Mouse (Mus musculus) midbrain, embryonic 15.5 days (tissue): ENCODE data around the gene Gm26602. TPM values are rescaled to one million over a fixed set of nuclear protein-coding genes. Genes with fewer than 3 reads are reported as not detected.

Source experiments
- ATAC-seq: fragments of 200-750 bp; cut with Nextera tagmentation; replicated peaks from 2 replicates; pipeline ENCODE4 v1.8.0; 2017; ENCODE audit warnings: moderate TSS enrichment
- H3K27ac ChIP-seq: fragments of 300-500 bp; sonication (generic); 2 replicates; pipeline ENCODE4 v1.5.1; 2015; ENCODE audit warnings: mild to moderate bottlenecking, inconsistent platforms
- H3K27me3 ChIP-seq: fragments of 300-500 bp; sonication (generic); replicated peaks from 2 replicates; pipeline ENCODE4 v1.6.1; 2015; ENCODE audit warnings: inconsistent platforms
- H3K36me3 ChIP-seq: fragments of 300-500 bp; sonication (generic); replicated peaks from 2 replicates; pipeline ENCODE4 v1.6.1; 2015; ENCODE audit warnings: inconsistent platforms
- H3K4me1 ChIP-seq: fragments of 300-500 bp; sonication (generic); 2 replicates; pipeline ENCODE4 v1.6.1; 2015; ENCODE audit warnings: inconsistent platforms
- H3K4me2 ChIP-seq: fragments of 300-500 bp; sonication (generic); 2 replicates; pipeline ENCODE4 v1.6.1; 2015; ENCODE audit warnings: inconsistent platforms, mild to moderate bottlenecking, moderate library complexity
- H3K4me3 ChIP-seq: fragments of 300-500 bp; sonication (generic); 2 replicates; pipeline ENCODE4 v1.5.1; 2015; ENCODE audit warnings: mild to moderate bottlenecking, inconsistent platforms
- H3K9ac ChIP-seq: fragments of 300-500 bp; sonication (generic); 2 replicates; pipeline ENCODE4 v1.6.1; 2015; ENCODE audit warnings: mild to moderate bottlenecking, inconsistent platforms
- H3K9me3 ChIP-seq: fragments of 300-500 bp; sonication (generic); 2 replicates; pipeline ENCODE4 v1.6.1; 2016; ENCODE audit warnings: inconsistent platforms
- WGBS: fragments of 180-500 bp; shearing (Covaris S2); methylation state at CpG from one replicate; pipeline ENCODE4 v1.1.7; 2015; ENCODE audit warnings: mixed read lengths; 5-methylcytosine and 5-hydroxymethylcytosine counted together
- microRNA-seq: library from miRNA; unstranded; fragments of <30 nt; microRNA quantifications from one replicate; pipeline ENCODE4, GENCODE M21; 2016
- polyA plus RNA-seq: library from polyadenylated mRNA; unstranded; fragments of >200 nt; fragmentation: Nextera tagmentation; extraction: Ambion mirVana; gene quantifications from 2 replicates; pipeline ENCODE4 v1.2.1, GENCODE M21; 2015

The Gm26602 gene
- polyA plus RNA-seq, 1 experiment from 2014 or later: not detected

DNA sequence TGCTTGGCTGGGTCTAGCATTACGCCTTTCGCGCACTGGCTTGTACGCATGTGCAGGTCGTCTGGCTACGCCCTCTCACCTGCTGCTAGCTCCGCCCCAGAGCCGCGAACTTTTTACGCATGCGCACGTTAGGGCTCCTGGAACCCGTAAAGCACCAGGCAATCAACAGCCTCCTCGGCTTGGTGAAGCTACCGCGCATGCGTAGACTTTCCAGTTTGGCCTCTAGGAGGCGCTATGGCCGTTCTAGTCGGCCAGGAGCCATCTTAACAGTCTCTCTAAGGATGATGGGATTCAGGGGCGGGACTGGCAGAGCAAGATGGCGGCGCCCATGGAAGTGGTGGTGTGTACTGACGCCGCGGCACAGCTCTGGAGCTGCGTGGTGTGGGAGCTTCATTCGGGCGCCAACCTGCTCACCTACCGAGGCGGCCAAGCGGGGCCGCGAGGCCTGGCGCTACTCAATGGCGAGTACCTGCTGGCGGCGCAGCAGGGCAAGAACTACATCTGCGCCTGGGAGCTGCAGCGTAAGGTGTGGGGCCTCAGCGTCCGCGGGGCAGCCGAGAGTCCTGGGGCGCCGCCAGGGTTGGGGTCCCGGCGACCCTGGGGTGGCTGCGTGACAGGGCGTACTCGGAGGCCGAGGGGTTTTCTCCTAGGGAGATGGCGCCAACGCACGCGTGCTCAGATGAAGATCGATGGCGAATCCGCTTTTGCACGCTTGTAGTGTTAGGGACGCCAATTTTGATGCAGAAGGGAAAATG lies 49.4 kb downstream of the Gm26602 start, which contains the start of gene Wdr18:
Gene Wdr18, plus strand, starts transcription at position 306 of the 755 bp plus-strand sequence.
- Histone ChIP-seq H3K9ac (peak within 1 kb of the TSS; percentile 56), H3K4me1 (peaks cover 9% of the 10 kb centered on the region), H3K4me3 (peak within 1 kb of the TSS; percentile 58), H3K27ac (peak within 1 kb of the TSS; percentile 69), H3K36me3 (peaks cover 16% of the 10 kb centered on the region; the same call in 1 of the 2 replicates), H3K27me3 (no peaks in the 10 kb centered on the region), H3K9me3 (no peaks in the 10 kb centered on the region), H3K4me2 (peak within 1 kb of the TSS; percentile 75)
- ATAC-seq: peak; percentile 98
- WGBS: under 1% methylated on average over 61 of the region's 61 CpGs

Small RNAs within 50 kb of the gene (microRNA-seq; reads per million reads assigned to microRNA genes)
- not detected for gene Mir6910

Other genes with a start within 250 kb of the Gm26602 start
- gene Madcam1, start 246.3 kb upstream of the Gm26602 start, polyA plus RNA-seq: 0.79 and 1.1 TPM in 2 replicates
- gene Tpgs1, start 241.5 kb upstream of the Gm26602 start, polyA plus RNA-seq: 99.8 and 105 TPM in 2 replicates
- gene Cdc34, start 228.7 kb upstream of the Gm26602 start, polyA plus RNA-seq: 88.8 and 91.6 TPM in 2 replicates
- 1.7 and 2.2 TPM in 2 replicates for gene Gzmm, start 221.8 kb upstream of the Gm26602 start, polyA plus RNA-seq
- 819 and 876 TPM in 2 replicates for gene Bsg, start 206.4 kb upstream of the Gm26602 start, polyA plus RNA-seq
- gene Hcn2, start 194.2 kb upstream of the Gm26602 start, polyA plus RNA-seq: 1.3 and 1.7 TPM in 2 replicates
- 48.3 and 50.6 TPM in 2 replicates for gene Polrmt, start 164.3 kb upstream of the Gm26602 start, polyA plus RNA-seq
- 1.4 and 1.6 TPM in 2 replicates for gene Fgf22, start 155.8 kb upstream of the Gm26602 start, polyA plus RNA-seq
- 109 and 117 TPM in 2 replicates for gene Rnf126, start 143.9 kb upstream of the Gm26602 start, polyA plus RNA-seq
- gene Fstl3, start 133.6 kb upstream of the Gm26602 start, polyA plus RNA-seq: 1.9 and 2.0 TPM in 2 replicates
- gene Prss57, start 119.9 kb upstream of the Gm26602 start, polyA plus RNA-seq: 0.17 TPM in 1 of 2 replicates, not detected in the other
- 337 and 348 TPM in 2 replicates for gene Palm, start 117.3 kb upstream of the Gm26602 start, polyA plus RNA-seq
- 0.23 and 0.85 TPM in 2 replicates for gene Misp, start 89.9 kb upstream of the Gm26602 start, polyA plus RNA-seq
- 72.7 and 79.4 TPM in 2 replicates for gene Ptbp1, start 56.4 kb upstream of the Gm26602 start, polyA plus RNA-seq
- gene Prtn3, start 36.4 kb upstream of the Gm26602 start, polyA plus RNA-seq: 12.2 and 13.3 TPM in 2 replicates
- 496 and 503 TPM in 2 replicates for gene Plppr3, start 36.2 kb upstream of the Gm26602 start, polyA plus RNA-seq
- 1.2 TPM in 1 of 2 replicates, not detected in the other for gene Elane, start 24.6 kb upstream of the Gm26602 start, polyA plus RNA-seq
- not detected in 2 replicates for gene Cfd, start 20.0 kb upstream of the Gm26602 start, polyA plus RNA-seq
- 64.5 and 66.5 TPM in 2 replicates for gene Med16, start 1.9 kb upstream of the Gm26602 start, polyA plus RNA-seq
- gene Kiss1r, start 6.1 kb downstream of the Gm26602 start, polyA plus RNA-seq: 3.1 and 3.3 TPM in 2 replicates
- gene R3hdm4, start 10.4 kb downstream of the Gm26602 start, polyA plus RNA-seq: 292 and 296 TPM in 2 replicates
- 2.9 and 4.7 TPM in 2 replicates for gene Arid3a, start 16.2 kb downstream of the Gm26602 start, polyA plus RNA-seq
- gene Wdr18, start 49.3 kb downstream of the Gm26602 start, polyA plus RNA-seq: 87.3 and 87.5 TPM in 2 replicates
- gene Grin3b, start 59.9 kb downstream of the Gm26602 start, polyA plus RNA-seq: 0.34 and 0.66 TPM in 2 replicates
- 24.3 and 28.3 TPM in 2 replicates for gene Tmem259, start 73.5 kb downstream of the Gm26602 start, polyA plus RNA-seq
- 28.6 and 34.4 TPM in 2 replicates for gene Cnn2, start 77.7 kb downstream of the Gm26602 start, polyA plus RNA-seq
- 4.4 and 4.8 TPM in 2 replicates for gene Abca7, start 85.6 kb downstream of the Gm26602 start, polyA plus RNA-seq
- 1.9 and 2.2 TPM in 2 replicates for gene Arhgap45, start 105.8 kb downstream of the Gm26602 start, polyA plus RNA-seq
- gene Polr2e, start 128.9 kb downstream of the Gm26602 start, polyA plus RNA-seq: 132 and 148 TPM in 2 replicates
- gene Gpx4, start 136.3 kb downstream of the Gm26602 start, polyA plus RNA-seq: 522 and 546 TPM in 2 replicates
- 13.8 and 16.8 TPM in 2 replicates for gene Sbno2, start 194.7 kb downstream of the Gm26602 start, polyA plus RNA-seq
- gene Stk11, start 204.9 kb downstream of the Gm26602 start, polyA plus RNA-seq: 19.6 and 20.5 TPM in 2 replicates
- 444 and 468 TPM in 2 replicates for gene Atp5d, start 227.8 kb downstream of the Gm26602 start, polyA plus RNA-seq
- gene Cbarp, start 230.0 kb downstream of the Gm26602 start, polyA plus RNA-seq: 65.7 and 66.9 TPM in 2 replicates
- 29.5 and 29.9 TPM in 2 replicates for gene Midn, start 237.4 kb downstream of the Gm26602 start, polyA plus RNA-seq